Mouse (Mus musculus) urinary bladder, adult 2 months (tissue): ENCODE results near the gene Nhs. TPM values are rescaled to one million over a fixed set of nuclear protein-coding genes. Genes with fewer than 3 reads are reported as not detected.

Experiments used
- DNase-seq: peaks from one replicate; pipeline ENCODE4 v3.0.0; 2022; ENCODE audit warnings: low spot score
- polyA plus RNA-seq: library from polyadenylated mRNA; depleted of rRNA; stranded (reverse); fragments of >200 nt; gene quantifications from 2 replicates; pipeline ENCODE4 v1.2.3, GENCODE M21; 2012

Gene Nhs
- polyA plus RNA-seq, 1 experiment: 0.67 TPM

DNA sequence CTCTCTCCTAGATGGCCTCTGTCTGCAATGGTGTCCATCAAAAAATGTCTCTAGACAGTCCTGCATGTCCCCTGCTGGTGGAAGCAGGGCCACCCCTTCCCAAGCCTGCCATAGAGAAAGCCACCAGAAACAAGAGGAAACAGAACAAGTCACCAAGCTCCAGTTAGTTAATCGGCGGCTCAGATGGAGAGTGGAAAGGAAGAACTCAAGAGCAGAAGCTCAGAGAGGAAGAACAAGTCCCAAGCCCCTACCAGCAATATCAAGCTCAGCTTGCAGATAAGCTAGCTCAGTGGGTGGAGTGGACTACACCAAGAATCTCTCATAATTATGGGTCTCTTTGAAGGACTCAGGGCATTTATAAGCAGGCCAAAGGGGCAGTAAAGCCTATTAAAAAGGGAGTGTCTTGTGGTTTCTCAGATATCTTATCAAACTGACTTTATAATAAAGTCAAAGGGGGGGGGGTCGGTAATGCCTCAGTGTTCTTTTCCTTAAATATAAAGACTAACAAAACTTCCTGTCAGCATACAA is 139.4 kb downstream of the Nhs start:
- no peak for DNase-seq

DNA sequence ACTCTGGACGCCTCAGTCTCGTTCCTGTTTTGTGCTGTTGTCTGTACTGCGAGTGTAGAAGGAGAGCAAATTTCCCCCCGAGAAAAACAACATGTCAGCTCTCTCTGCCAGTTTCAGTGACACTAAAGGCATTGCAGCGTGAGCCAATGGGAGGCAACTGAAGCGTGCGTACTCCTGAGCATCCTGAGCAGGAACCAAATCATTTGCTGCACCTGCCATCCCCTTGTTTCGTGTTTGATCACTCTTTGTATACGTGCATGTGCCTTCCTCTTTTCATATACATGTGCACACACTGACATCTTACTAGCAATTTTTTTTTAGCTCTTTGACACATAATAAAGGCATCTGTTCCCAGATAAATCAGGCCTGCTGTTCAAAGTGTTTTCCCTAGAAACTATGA is 142.1 kb downstream of the Nhs start:
- no peak for DNase-seq

DNA sequence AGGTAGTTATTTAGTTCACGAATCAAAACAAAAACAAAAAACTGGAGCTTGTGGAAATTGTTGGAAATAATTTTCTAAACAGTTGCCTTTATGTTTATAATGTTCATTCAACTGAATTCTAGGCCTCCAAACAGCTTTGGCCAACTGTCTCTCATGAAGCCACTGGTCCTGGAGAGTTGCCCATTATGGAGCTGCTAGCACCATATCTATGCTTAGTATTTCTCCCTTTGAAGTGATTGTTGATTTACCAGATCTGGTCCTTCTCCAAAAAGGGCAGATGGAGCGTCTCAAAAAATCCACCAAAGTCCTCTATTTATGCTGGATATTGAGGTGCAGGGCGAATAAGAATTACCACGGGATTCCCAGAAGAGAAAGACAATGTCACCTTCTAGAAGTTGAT is 147.0 kb downstream of the Nhs start:
- no peak for DNase-seq

DNA sequence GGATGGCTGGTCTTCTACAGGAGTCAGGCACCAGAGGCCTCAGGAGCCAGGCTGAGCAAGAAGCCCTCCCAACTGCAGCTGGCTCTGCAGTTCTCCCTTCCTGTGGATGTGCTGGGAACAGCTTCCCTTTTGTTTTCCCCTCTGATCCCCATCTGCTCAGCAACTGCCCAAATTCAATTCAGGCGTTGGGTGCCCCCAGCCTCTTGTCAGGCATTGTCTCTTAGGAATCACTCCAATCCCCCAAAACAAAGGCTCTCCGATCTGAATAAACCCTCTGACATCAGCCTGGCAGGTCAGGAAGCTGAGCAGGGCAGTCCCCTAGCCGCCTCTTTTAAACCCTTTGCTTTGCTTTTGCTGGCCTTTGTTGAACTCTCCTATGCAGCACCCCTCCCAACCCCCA is 149.7 kb downstream of the Nhs start:
- no peak for DNase-seq

DNA sequence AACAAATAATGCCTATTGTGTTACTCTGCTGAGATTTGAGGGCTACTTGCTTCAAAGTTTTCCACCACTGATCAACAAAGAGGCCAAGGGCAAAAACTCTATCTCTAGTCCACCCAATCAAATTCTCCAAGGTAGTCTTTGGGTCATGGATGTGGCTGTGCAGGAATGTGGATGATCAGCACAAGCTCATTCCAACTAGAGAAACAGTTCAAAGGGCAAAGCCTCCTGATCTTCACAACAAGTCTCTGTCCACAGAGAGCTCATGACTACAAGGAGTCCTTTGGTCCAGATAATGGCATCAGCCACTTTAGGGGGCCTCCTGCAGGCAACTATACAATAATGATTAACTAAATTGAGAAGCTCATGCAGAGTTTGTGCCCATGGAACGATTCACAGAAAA is 155.7 kb downstream of the Nhs start:
- no peak for DNase-seq

DNA sequence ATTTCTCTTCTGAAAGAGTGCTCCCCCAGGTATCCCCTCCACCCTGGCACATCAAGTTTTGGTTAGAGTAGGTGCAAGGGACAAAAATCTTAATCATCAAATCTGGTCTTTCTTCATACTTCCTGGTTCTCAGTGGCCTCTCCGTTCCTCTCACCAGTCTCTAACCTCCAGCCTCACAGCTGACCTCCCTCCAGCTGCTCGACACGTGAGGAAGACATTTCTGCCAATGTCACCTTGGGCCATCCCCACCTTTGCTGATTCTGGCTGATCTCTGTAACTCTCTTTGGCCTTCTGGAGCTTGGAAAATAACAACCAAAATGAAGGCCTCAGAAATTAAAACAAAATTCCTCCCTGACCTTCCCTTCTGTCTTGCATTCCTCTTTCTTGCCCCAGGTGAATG is 160.7 kb downstream of the Nhs start:
- no peak for DNase-seq

DNA sequence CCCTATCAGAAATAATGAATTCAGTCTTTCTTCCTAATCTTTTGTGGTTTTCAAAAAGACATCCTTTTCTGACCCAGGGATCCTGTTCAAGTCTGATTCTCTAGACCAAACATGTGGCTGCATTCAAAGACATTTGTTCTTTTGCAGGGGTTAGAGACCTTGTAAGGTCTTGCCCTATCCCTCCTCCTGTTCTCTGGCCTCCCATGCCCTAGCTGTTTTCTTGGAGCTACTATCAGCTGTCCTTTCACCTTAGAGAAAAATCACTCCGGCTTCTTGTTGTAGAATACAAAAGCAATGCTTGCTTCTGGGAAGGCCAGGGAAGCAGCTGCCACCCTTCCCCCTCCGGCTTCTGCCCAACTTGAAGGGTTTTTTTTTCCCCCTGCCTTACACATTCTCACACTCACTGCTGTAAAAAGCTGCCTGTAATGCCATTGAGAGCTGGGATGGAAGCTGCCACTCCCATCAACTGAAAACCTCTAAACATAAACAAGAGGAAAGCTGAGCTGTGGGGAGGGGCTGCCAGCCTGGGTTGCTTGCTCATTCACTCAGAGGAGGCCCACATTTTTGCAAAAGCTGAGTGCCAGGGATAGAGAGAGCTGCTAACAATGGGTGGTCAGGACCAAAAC is 162.2 kb downstream of the Nhs start:
- no peak for DNase-seq

DNA sequence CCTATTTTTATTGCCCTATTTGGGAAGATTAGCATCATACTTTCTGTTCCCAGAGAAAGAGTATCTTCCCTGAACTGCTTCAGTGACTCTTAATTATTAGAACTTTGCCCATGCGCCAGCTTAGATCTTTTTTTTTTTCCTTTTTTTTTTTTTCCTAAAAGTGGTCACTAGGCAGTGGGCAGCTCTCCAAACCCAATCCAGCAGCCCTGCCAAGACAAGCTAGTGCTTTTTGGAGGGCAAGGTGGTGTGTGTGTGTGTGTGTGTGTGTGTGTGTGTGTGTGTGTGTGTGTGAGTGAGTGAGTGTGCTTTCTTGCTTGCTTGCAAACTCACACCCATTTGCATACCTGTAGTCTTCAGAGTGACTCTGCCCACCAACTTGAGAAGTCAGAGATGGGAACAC is 169.4 kb downstream of the Nhs start:
- no peak for DNase-seq

DNA sequence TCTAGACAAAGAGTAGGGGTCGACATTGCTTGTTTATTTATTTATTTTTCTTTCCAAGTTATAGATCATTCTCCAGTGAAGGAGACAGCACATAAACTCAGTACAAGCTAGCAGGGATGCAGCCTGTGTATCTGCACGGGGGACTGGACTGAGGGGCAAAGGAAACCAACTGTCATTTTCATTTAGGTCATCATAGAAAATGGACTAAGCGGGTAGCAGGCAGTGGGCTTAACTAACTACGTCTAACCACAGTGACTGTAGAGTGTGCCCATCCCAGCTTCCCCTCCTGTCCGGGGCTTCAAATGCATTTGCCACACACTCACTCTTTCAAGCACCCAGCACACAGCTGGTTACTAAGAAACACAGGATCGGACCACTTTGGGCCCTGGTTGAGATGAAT is 174.6 kb downstream of the Nhs start:
- DNase-seq: no peak

DNA sequence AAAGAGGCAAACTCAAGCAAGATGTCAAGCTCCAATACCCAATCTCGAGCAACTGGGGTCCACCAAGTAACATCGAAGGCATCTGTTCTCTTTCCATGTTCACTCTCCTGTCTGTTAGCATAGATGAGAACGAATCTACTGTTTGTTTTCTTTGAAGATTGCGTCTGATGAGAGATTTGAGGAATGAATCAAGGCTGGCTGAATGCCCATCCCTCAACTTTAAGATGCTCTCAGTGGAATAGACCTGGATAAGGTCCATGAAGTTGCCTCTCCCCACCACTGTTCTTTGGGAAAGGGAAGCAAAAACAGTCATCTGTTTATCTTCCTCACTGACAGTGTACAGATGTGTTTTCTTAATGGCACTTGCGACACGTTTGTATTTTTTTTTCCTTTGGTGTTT is 178.1 kb downstream of the Nhs start:
- no peak for DNase-seq

DNA sequence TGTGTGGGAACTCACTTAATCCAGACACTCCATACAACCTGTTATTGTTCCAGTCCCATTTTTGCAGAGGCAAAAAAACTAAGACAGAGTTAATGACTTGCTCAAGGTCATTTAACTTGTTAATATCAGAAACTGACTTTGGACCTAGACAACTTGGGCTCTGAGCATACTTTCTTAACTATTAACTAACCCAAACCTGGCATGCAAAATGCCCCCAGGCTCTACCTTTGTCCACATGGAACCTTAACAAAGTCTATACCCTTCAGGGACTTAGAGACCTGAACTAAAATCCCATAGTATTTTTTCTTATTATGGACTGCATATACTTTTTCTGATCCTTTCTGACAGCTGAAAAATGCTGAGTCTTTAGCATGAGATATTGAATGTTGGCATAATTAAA is 179.6 kb downstream of the Nhs start:
- DNase-seq: no peak

DNA sequence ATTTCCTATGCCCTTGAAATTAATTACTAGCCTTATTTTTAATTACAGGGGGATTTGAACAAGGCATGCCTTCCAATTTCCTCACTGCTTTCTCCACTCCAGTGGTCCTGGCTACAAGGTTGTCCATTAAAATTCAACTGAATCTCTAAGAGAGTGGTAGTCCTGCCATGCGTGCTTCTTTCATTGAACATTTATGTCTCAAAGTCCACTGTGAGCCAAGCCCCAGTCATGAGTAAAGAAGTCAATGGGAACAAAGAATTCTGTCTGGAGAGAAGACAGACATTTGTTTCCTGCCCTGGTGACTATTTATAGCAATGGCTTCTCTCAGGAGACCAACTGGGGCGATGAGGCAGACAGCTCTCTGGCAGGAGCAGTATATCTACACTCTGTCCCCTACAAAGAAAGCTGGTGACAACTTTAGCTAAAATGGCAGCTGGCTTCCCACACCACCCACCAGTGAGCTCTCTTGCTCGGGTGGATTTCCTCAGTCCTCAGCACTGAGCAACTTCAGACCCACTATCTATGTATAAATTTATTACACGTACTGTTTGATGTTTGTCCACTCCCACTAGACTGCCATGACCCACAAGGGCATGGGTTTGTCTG is 182.2 kb downstream of the Nhs start:
- no peak for DNase-seq

DNA sequence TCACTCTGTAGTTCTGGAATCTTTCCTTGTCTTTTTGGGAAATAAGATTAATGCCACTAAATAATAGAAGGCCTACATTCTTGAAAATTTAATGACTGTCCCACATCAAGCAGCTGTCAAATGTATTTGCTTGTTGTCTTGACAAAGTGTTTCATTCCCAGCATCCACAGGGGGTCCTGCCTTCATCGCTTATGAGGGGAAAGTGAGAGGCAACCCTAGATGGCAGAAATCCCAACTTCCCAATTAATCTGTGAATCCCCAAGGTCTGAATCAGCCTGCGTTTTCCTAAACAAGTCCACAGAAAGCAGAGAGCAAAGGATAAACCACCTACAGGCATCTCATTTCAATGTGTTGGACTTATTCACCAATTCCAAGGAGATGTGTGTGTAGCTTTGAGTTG is 183.2 kb downstream of the Nhs start:
- no peak for DNase-seq

DNA sequence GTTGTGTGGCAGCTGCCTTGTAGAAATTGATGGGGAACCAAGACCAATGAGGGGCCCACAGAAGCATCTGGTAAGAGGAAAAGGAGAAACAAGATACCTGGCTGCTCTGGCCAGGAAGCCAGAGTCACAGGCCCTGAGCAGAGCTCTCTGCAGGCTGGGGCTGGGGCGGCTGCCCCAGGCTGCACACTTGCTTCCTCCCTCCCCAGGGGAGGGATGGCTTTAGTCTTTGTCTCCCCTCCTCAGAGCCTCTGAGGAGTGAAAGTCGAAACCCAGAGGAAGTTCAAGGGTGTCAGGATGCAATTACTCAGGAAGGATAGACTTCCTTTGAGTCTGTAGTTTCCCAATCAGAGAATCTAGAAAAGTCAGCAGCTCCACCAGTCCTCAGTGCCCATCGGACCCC is 186.0 kb downstream of the Nhs start:
- no peak for DNase-seq

DNA sequence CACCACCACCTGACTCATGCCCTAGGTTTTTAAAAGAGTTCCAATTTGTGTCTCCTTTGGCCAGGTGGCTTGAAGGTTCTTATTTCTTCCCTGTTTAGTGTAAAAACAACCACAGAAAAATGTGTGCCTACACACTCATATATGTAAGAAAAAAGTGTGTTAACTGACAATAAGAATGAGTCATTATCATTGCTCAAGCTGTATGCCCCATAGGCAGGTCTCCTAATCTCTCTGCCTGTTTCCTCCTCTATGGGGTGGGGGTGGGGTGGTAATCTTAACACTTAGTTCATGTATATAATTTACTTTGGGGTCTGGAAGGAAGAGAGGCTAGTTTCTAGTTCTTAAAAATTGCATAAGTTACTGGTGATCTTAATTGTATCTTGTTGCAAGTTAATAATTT is 186.8 kb downstream of the Nhs start:
- no peak for DNase-seq

DNA sequence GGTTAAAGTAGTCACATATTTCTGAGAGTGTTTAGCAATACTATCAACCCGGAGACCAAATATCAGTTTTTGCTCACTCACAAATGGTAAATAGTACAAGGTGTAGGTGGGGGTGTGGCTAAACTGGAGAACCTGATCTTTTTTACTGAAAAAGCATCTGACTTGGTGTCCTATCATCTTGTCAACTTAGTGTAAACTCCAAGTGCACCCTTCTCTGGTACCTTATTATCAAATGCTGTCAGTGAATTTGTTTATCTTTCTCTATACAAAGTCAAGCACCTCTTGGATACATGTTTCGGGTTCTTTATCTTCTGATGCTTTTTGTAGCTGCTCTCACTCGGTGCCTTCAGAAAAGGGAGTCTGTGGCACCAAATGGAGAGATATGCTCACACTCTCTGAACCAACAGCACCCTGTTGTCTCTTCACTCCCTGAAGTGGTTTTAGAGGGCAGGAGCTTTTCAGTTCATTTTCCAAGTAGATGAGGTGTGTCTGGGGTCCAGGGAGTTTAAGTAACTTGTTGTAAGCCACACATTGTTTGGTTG is 187.5 kb downstream of the Nhs start:
- no peak for DNase-seq

DNA sequence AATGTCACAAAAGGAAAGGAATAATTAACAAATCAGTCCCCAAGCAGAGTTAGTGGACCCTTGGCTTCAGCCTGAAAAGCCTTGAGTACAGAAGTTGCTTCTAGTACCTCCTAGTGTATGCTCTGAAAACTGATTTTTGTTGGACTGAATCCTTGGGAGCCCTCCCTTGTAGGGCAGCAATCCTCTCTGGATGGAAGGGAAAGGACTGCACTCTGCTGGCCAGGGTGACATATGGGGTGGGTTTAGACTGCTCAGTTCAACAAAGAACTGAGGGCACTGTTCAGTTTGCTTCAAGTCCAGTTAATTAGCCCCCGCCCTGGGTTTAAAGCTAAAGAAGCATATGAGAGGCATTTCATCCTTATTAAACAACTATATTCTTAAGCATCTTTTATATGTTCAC is 188.4 kb downstream of the Nhs start:
- DNase-seq: no peak

DNA sequence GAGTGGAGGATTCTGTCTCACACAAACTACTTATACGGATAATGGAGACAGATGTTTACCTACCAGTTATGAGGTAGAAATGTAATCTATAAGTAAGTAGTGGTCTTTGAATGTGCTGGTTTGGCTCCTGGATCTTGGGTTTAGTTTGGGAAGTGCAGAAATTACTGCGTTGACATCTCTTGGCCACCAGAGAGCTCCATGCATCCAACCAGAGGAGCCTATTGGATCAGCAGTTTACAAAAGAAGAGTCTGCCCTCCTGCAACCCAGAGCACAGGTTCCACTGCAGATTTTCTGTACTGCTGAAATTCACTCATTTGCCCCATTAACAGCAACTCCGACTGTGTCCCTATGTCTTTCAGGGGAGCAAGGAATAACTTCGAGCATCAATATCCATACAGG is 191.8 kb downstream of the Nhs start:
- DNase-seq: no peak

DNA sequence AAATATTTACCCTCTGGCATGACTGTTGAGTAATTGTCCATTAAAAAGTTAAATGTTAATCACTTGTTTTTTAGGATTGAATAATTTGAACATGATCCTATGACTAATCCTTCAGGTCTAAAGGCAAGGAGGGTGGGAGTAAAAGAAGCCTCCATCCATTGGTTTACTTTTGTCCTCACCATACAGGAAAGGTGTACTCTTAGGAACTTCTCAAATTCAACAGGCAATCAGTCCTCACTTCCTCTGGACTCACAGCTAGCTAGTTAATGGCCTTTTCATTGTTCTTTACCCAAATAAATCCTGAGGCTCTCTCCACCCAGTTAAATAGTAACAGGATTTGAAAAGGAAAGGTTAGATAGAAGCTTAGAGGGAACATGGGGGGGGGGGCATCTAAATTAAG is 196.2 kb downstream of the Nhs start:
- DNase-seq: no peak

DNA sequence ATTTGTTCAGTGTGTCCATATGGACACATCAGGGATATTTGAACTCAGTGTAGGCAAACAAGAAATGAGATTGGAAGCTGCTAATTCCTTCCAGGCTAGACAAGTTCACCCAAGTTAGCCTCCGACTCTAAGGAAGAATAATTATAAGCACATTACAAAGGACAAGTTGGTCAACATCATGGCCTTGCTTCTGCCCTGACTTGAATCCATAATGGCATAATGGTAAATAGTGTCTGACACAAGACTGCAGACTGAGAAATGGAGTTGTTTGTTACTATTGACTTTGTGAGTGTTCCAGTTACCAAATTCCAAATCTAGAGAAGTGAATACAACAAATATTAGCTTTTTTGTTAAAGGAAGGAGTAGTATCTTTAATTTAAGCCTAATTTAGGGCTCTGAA is 196.7 kb downstream of the Nhs start:
- DNase-seq: no peak

DNA sequence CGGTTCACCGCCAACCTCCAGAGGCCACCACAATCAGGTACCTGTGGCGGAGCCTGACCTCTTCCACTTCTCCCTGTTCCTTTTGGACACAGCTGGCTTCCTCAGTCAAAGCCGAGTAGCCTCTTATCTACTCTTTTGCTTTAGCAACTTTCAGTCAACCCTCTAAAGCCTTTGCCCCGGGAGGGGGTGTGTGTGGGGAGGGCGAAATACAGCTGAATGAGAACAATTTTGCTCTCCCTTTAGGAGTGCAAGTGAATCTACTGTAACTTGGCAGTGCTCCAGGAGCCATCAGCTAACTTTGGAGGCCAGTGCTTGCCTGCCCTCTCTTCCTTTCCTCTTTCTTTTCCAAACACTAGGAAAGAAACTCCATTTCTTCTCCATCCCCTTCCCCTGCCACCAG is 197.8 kb downstream of the Nhs start:
- no peak for DNase-seq

DNA sequence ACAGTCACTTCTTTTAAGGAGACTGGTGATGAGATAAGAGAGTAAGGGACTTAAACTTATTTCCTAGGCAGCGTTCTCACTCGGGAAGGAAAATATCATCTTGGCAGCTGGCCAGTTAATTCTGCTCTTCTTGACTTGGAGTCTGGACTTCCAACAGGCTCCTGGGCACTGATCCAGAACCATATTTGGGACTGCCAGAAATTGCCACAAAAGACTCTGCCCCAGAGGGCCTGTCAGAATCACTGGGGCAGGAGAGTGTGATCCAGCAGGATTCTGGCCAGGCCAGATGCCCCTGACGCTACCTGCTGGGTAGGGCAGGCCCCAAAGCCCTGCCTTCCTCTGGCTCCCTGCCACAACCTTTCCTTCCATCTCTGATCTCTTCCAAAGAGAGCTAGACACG is 198.4 kb downstream of the Nhs start:
- no peak for DNase-seq

DNA sequence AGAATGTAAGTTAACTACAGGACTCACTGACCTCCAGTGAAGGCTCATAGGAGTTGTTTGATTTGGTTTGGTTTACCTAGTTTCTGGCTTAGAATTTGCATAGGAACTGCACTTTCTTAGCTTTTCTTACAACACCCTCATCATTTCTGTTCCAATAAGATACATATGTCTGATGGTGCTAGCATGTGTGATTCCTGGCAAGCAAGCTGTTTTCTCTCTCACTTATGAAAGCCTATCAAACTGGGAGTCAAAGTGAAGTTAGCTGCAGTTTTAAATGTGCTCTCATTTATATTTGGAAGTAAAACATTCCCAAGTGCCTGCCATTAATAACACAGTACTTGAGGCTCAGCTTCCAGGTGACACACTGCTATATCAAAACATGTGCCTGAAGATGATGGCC is 207.2 kb downstream of the Nhs start:
- no peak for DNase-seq
